Mouse (Mus musculus) gastrocnemius, postnatal 25 days (tissue): Measurements from ENCODE around the gene AU022751. TPM values are rescaled to one million over a fixed set of nuclear protein-coding genes. Genes with fewer than 3 reads are reported as not detected.
"Not testable (repeated sequence)": the region's sequence is repeated elsewhere in the genome, so short reads cannot be mapped to it uniquely, and the experiment has no call there.

ENCODE experiments used
- DNase-seq: peaks from one replicate; pipeline ENCODE4 v3.0.0; 2022
- long read RNA-seq, 2 experiments: library from polyadenylated mRNA; stranded (forward); transcript quantifications; one replicate each; pipeline ENCODE4 v2.0.0; 2021
- microRNA-seq, 2 experiments: library from miRNA; unstranded; fragments of <30 nt; microRNA quantifications; one replicate each; pipeline ENCODE4 v1.2.0; 2021; ENCODE audit warnings: borderline replicate concordance in 2 of 2
- total RNA-seq, 2 experiments: library from RNA; stranded (reverse); gene quantifications; 1 replicate in 1 of 2; 2 replicates in 1 of 2; pipeline ENCODE4 v1.2.3; 2021

AU022751 gene
- not detected for total RNA-seq
- long read RNA-seq, experiment 1: 0 reads
- long read RNA-seq, experiment 2: 0 reads

DNA sequence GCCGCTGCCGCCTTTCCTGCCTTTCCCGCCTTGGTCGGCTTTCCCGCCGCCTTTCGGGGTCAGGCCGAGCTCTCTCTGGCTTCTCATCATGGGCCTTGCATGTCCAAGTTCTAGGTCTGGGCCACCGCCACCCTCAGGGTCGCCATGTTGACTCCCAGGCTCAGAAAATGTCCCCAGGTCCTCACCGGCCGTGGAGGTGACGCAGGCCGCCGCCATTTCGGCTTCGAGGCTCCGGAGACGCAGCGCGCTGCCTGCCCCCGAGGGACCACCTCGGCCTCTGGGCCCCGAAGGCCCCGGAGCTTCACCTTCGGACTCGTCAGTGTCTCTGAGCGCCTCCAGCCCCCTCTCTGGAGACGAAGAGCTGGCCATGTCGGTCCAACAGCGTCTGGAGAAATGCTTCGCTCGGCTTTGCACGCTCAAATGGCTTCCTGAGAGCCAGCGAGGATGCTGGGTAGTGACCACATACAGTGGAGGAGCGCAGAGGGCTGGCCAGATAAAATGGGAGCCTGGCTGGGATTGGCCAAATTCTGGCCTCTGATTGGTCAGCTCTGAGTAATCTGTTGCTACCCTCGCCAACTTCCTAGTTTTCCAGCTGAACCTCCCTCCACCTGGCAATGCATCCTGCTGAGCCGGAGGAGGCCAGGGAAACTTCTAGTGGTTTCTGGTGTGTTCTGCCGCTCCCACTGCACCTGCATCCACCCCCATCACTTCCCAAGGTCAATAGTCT is at the start of gene AU022751:
AU022751 (minus strand) TSS at position 466 of the 727 bp plus-strand sequence.
- no peak for DNase-seq

DNA sequence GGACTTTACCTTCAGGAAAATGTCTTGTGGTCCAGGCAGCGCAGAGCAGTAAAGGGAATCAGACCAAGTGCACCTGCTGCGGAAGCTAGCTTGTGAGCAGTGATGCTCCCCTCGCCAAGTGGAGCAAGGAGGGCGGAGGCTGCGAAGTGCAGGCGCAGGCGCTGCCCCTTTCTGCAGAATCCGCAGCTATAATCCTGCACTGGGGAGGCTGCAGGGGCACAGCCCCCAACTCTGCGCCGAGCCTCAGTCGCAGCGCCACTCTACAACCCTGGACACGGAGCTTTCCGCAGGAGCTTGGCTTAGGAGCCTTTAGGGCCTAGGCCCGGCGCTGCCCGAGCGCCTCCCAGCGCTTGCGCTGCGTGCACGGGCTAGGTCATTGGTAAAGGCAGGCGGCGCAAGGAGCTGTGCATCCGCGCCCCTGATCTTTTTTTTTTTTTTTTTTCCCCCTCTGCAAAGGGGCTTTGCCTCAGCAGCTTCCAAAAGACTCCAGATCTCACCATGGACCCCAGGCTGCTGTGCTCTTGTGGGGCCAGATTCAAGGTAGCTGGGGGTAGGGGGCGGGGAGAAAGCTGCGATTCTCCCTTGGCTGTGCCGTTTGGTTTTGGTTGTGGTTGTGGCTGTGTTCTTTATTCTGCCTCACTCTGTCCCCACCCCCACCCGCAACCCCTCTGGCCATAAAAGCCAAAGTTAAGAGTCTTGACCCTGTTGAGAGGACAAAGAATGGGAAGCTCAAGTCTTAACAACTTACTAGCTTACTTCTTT is 9.0 kb upstream of the AU022751 start:
- DNase-seq: no peak

DNA sequence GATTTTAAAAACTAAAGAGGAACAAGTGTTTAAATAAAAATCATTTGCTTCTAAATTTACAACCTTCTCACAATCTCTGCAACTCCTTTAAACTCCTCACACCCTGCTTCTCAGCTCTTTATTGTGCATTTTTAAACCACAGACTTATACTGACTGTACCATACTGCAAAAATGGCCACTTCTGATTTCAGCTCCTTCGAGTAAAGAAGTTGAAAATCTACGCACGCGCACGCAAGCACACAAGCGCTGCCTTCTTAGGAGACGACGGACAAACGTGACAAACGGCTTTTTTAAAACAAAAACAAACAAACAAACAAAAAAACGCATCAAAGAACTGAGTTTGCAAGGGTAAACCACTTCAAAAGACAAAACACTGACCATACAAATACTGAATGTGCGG is 8.3 kb upstream of the AU022751 start:
- no peak for DNase-seq

DNA sequence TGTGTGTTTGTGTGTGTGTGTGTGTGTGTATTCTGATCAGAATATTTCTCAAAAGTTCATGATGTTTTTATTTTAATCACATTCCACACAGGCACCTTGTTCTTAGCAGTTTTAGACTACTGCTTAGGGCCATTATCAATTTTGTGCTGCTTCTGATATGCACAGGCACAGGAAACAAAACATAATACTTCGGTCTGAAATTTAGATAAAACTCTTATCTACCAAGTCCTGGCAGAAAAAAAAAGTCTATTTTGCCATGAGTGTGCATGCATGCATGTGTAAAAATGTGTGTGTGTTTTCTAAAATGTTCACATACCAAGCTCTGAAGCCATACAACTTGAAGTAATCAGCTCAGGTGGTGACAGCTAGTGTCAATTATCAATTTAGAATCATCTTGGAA is 21.7 kb downstream of the AU022751 start:
- DNase-seq: no peak

DNA sequence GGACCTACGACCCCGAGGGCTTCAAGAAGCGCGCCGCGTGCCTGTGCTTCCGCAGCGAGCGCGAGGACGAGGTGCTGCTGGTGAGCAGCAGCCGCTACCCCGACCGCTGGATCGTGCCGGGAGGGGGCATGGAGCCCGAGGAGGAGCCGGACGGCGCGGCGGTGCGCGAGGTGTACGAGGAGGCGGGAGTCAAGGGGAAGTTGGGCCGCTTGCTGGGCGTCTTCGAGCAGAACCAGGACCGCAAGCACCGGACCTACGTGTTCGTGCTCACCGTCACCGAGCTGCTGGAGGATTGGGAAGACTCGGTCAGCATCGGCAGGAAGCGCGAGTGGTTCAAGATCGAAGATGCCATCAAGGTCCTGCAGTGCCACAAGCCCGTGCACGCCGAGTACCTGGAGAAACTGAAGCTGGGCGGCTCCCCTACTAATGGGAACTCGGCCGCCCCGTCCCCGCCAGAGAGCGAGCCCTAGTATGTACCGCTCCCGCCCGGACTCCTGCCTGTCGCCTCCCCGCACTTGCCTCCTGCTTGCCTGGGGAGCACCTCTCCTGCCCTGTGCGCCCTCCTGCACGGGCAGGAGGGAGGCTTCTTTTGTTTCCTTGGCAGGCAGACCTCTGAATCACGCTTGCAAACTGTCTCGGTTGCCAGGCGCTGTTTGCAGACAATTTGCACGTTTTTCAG is 35.1 kb downstream of the AU022751 start:
- not testable (repeated sequence) for DNase-seq

DNA sequence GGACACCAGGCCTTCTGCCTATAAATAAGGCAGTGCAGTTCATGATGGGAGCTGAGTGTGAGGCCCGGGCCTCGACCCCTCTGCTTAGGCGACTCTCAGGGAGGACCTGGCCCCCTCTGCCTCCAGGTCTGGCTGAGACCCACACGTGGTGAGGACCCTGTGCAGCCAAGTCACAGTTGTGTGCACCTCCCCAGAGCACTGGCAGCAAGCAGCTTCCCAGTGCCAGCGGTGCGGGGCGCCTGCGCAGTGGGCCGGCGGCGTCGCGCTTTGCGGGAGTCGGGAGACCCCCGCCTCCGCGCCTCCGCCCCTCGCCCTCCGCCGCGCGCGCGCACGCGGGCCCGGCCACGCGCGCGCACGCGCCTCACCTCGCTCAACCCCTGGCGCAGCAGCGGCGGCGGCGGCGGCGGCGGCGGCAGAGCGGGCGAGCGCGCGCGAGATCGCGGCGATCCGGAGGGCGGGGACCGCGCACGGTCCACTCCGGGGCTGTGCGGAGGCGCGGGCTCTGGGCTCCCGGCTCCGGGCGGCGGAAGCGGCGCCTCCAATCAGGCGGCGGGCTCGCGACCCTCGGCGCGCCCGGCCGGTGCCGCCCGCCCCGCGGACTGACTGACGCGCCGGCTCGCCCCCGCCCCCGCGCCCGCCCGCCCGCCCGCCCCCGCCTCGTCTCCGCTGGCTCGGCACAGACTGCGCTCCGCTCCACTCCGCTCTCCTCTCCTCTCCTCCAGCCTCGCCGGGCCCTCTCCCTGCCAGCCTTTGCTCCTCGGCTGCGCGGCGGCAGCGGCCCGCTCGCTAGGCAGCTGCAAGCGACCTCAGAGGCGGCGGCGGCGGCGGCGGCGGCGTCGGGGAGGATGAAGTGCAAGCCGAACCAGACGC is 35.9 kb downstream of the AU022751 start, which contains the start of gene Nudt11:
Nudt11 (plus strand) TSS at position 388 of the 870 bp plus-strand sequence.
- not testable (repeated sequence) for DNase-seq

Small RNA genes within 50 kb of the gene (microRNA-seq; reads per million reads assigned to microRNA genes)
- 0 reads per million in 2 experiments for gene Gm27360

Other genes with a start within 250 kb of the AU022751 start
- gene Nudt11, start 36.0 kb downstream of the AU022751 start, total RNA-seq: 1 to 10 TPM in 1 of 2 experiments, under 1 TPM in 1; 0.64 to 1.1 TPM
- under 1 TPM; 0.48 to 0.95 TPM for gene Nudt10, start 89.6 kb upstream of the AU022751 start, total RNA-seq
- not detected for gene Bmp15, start 237.3 kb upstream of the AU022751 start, total RNA-seq